ENCODE assay signal across 24 mouse cellular contexts in genomic region chr15:8616290-8616689, GRCm38 (mm10).
DNase-seq lines count a peak whose midpoint lies in the region; ATAC-seq and TF ChIP-seq lines count a peak whose summit lies in the region.
"Had no signal": no experiment of that assay in that cellular context is flagged by ENCODE, and none has a peak within 500 bp of the region (broad histone marks: within the 10 kb centered on the region; RNA-seq: fewer than 3 reads in every experiment).

No protein-coding gene starts in this region.

- peak; percentile 63 for DNase-seq in adrenal gland, postnatal 10 days
- DNase-seq in adrenal gland, adult 8-10 months, result no peak
- DNase-seq in embryonic facial prominence, embryonic 14.5 days (ENCODE audit: low spot score), result no peak
- DNase-seq in embryonic facial prominence, embryonic 10.5 days (ENCODE audit: low spot score), result no peak
- DNase-seq in CH12.LX (ENCODE audit: extremely low read depth), result peak; percentile 84
- DNase-seq: B cell, adult 2 months; cerebellum, adult 11 months; cerebellum, adult 2 months; cerebellum, adult 9-11 months; cerebellum, postnatal 25 days; forebrain, postnatal 0 days; gastrocnemius, adult 2 months; gastrocnemius, postnatal 14 days; heart, postnatal 14 days; kidney, adult 18-20 months had no signal

- H3K4me1 ChIP-seq in embryonic facial prominence, embryonic 14.5 days (ENCODE audit: control insufficient read depth, insufficient read depth, low read length), result peaks cover 5% of the 10 kb centered on the region
- H3K4me1 ChIP-seq in embryonic facial prominence, embryonic 10.5 days, result no peaks in the 10 kb centered on the region
- peaks cover 9 to 59% of the 10 kb centered on the region in 2 experiments for H3K4me1 ChIP-seq in CH12.LX (ENCODE audit: control insufficient read depth in 1 of 2, insufficient read depth in 2 of 2)
- H3K4me1 ChIP-seq: embryonic facial prominence, embryonic 13.5 days had no signal

- H3K9me3 ChIP-seq in embryonic facial prominence, embryonic 14.5 days (ENCODE audit: control insufficient read depth, low read length), result no peaks in the 10 kb centered on the region
- H3K9me3 ChIP-seq in embryonic facial prominence, embryonic 10.5 days, result no peaks in the 10 kb centered on the region
- H3K9me3 ChIP-seq in CH12.LX (replicated peaks; ENCODE audit: low read length), result no peaks in the 10 kb centered on the region
- H3K9me3 ChIP-seq: embryonic facial prominence, embryonic 13.5 days; heart, embryonic 13.5 days had no signal

- H3ac ChIP-seq in myocyte (ENCODE audit: control insufficient read depth, insufficient read length), result no peak overlapping the region

- dilution Hi-C loops in CH12.LX (cut with MboI; ENCODE audit: extremely low pct_ligation_motif_present, extremely low pct_unique_long_range_greater_than_20kb, low sequenced_read_pairs), result no loop called here

- no peak for TF ChIP-seq EP300 in CH12.LX (IDR thresholded peaks at IDR 0.05; ENCODE audit: low read length)

- no peak overlapping the region for H3K4me2 ChIP-seq in embryonic facial prominence, embryonic 14.5 days (ENCODE audit: low read depth, low read length)
- H3K4me2 ChIP-seq in CH12.LX (ENCODE audit: insufficient read depth, low read depth, poor library complexity, severe bottlenecking) (peak overlapping the region; percentile 80), myocyte (ENCODE audit: low read depth) (peak overlapping the region; percentile 14)
- H3K4me2 ChIP-seq: embryonic facial prominence, embryonic 13.5 days; hindbrain, embryonic 14.5 days had no signal

- in situ Hi-C loops in CH12.LX (cut with MboI; ENCODE audit: low pct_ligation_motif_present, low pct_unique_long_range_greater_than_20kb, low sequenced_read_pairs), result loop anchor here (10.0 to 25.0 kb wide), 3 partner anchors 171 to 504 kb away; partner anchors contain the start of genes Nipbl and Nup155

- TF ChIP-seq CTCF in CH12.LX (conservative IDR thresholded peaks at IDR 0.05 in 1 of 2, IDR thresholded peaks at IDR 0.05 in 1 of 2; ENCODE audit: low read depth in 2 of 2, low read length in 2 of 2), result no peak

- no peak overlapping the region for H3K27ac ChIP-seq in embryonic facial prominence, embryonic 14.5 days (replicated peaks; ENCODE audit: low read depth, low read length)
- H3K27ac ChIP-seq in embryonic facial prominence, embryonic 10.5 days (replicated peaks), result no peak overlapping the region
- peak overlapping the region; percentile 78 for H3K27ac ChIP-seq in CH12.LX (ENCODE audit: insufficient read depth, low read depth)
- H3K27ac ChIP-seq: embryonic facial prominence, embryonic 13.5 days; gastrocnemius, adult 2 months; hindbrain, embryonic 14.5 days; hindbrain, postnatal 0 days had no signal

- H3K79me2 ChIP-seq in CH12.LX (replicated peaks; ENCODE audit: control insufficient read depth, extremely low read depth, insufficient read depth, poor library complexity, severe bottlenecking) (no peaks in the 10 kb centered on the region), myocyte (ENCODE audit: control insufficient read depth, insufficient read depth) (no peaks in the 10 kb centered on the region)

- WGBS in embryonic facial prominence, embryonic 14.5 days, result 69% methylated on average over 12 of the region's 12 CpGs
- 82% methylated on average over 12 of the region's 12 CpGs for WGBS in embryonic facial prominence, embryonic 10.5 days

- no peaks in the 10 kb centered on the region for H3K27me3 ChIP-seq in embryonic facial prominence, embryonic 14.5 days (replicated peaks; ENCODE audit: control insufficient read depth, insufficient read depth, low read length)
- H3K27me3 ChIP-seq in embryonic facial prominence, embryonic 10.5 days (replicated peaks; ENCODE audit: low read depth, poor library complexity, severe bottlenecking), result no peaks in the 10 kb centered on the region
- no peaks in the 10 kb centered on the region for H3K27me3 ChIP-seq in CH12.LX (replicated peaks)
- peaks cover 5% of the 10 kb centered on the region for H3K27me3 ChIP-seq in myocyte (ENCODE audit: control insufficient read depth, insufficient read depth, insufficient read length)
- H3K27me3 ChIP-seq: embryonic facial prominence, embryonic 13.5 days; heart, embryonic 13.5 days had no signal

- no peaks in the 10 kb centered on the region for H3K36me3 ChIP-seq in embryonic facial prominence, embryonic 14.5 days (ENCODE audit: control insufficient read depth, insufficient read depth, low read length)
- no peaks in the 10 kb centered on the region for H3K36me3 ChIP-seq in embryonic facial prominence, embryonic 10.5 days (replicated peaks)
- no peaks in the 10 kb centered on the region for H3K36me3 ChIP-seq in CH12.LX (replicated peaks in 1 of 2; ENCODE audit: control insufficient read depth in 1 of 2, insufficient read depth in 1 of 2, low read length in 1 of 2)
- H3K36me3 ChIP-seq in myocyte (ENCODE audit: control insufficient read depth, insufficient read depth), result no peaks in the 10 kb centered on the region
- H3K36me3 ChIP-seq: embryonic facial prominence, embryonic 13.5 days; heart, embryonic 13.5 days had no signal

- TF ChIP-seq POLR2A in CH12.LX (IDR thresholded peaks at IDR 0.05; ENCODE audit: low read depth, low read length) (no peak; the same call in 1 of the 2 replicates), myocyte (IDR thresholded peaks at IDR 0.05; ENCODE audit: insufficient read length, low read depth) (no peak)

- 0 out of 2 replicates have a peak, but pooled peaks have one; percentile 34 for ATAC-seq in embryonic facial prominence, embryonic 14.5 days (ENCODE audit: low read depth)
- no peak for ATAC-seq in erythroblast, adult 5-6 weeks (replicated peaks; ENCODE audit: low FRiP score, poor library complexity, severe bottlenecking)
- ATAC-seq: forebrain, embryonic 14.5 days; forebrain, postnatal 0 days; hindbrain, postnatal 0 days; inflammation-experienced regulatory T-cells, adult 6 months; intestine, embryonic 16.5 days had no signal

- no peak for TF ChIP-seq RAD21 in CH12.LX (IDR thresholded peaks at IDR 0.05; ENCODE audit: low read depth, low read length)

- no peak overlapping the region for H3K4me3 ChIP-seq in embryonic facial prominence, embryonic 14.5 days (ENCODE audit: low read depth, low read length)
- H3K4me3 ChIP-seq in embryonic facial prominence, embryonic 10.5 days, result no peak overlapping the region
- H3K4me3 ChIP-seq in CH12.LX (replicated peaks in 1 of 3; ENCODE audit: low read depth in 2 of 3, low read length in 2 of 3, poor library complexity in 1 of 3) (peak overlapping the region; percentile 3 to 41 (median 7)), myocyte (no peak overlapping the region)
- H3K4me3 ChIP-seq: embryonic facial prominence, embryonic 13.5 days; heart, embryonic 13.5 days had no signal

- H3K9ac ChIP-seq in embryonic facial prominence, embryonic 14.5 days (ENCODE audit: low read depth, low read length), result no peak overlapping the region
- peak overlapping the region; percentile 71 for H3K9ac ChIP-seq in CH12.LX (ENCODE audit: insufficient read depth, low read depth)
- H3K9ac ChIP-seq: embryonic facial prominence, embryonic 13.5 days; forebrain, postnatal 0 days; heart, embryonic 13.5 days; hindbrain, embryonic 14.5 days had no signal

TF ChIP-seq in CH12.LX, 34 proteins besides CTCF, POLR2A, EP300 and RAD21 (continues in another document):
- TF ChIP-seq E2F4 (IDR thresholded peaks at IDR 0.05; ENCODE audit: insufficient replicate concordance, low read depth, low read length) (no peak), UBTF (IDR thresholded peaks at IDR 0.05; ENCODE audit: low read depth, low read length) (no peak), PAX5 (IDR thresholded peaks at IDR 0.05; ENCODE audit: low read length) (no peak), ZKSCAN1 (IDR thresholded peaks at IDR 0.05; ENCODE audit: borderline replicate concordance, low read depth, low read length) (no peak), NELFE (IDR thresholded peaks at IDR 0.05; ENCODE audit: low read depth, low read length) (0 out of 2 replicates have a peak, but pooled peaks have one; percentile 41), RCOR1 (conservative IDR thresholded peaks at IDR 0.05; ENCODE audit: low read depth, low read length) (no peak; the same call in 1 of the 2 replicates), BHLHE40 (IDR thresholded peaks at IDR 0.05; ENCODE audit: low read depth, low read length) (peak; percentile 60), JUND (conservative IDR thresholded peaks at IDR 0.05; ENCODE audit: low read depth, low read length) (no peak), USF1 (IDR thresholded peaks at IDR 0.05; ENCODE audit: low read depth, low read length) (no peak), GABPA (IDR thresholded peaks at IDR 0.05; ENCODE audit: insufficient replicate concordance, low read depth, low read length) (no peak), IRF4 (IDR thresholded peaks at IDR 0.05; ENCODE audit: low read depth, low read length) (peak; percentile 45; the same call in 1 of the 2 replicates), MEF2A (IDR thresholded peaks at IDR 0.05; ENCODE audit: borderline replicate concordance, low read depth, low read length) (peak; percentile 49), NRF1 (IDR thresholded peaks at IDR 0.05; ENCODE audit: low read depth, low read length) (no peak)

TF ChIP-seq in myocyte, 11 proteins besides CTCF, POLR2A, EP300 and RAD21:
- TF ChIP-seq TCF3 (IDR thresholded peaks at IDR 0.05; ENCODE audit: insufficient read length, low read depth) (no peak), REST (IDR thresholded peaks at IDR 0.05; ENCODE audit: insufficient read depth, insufficient read length) (no peak), CEBPB (IDR thresholded peaks at IDR 0.05; ENCODE audit: insufficient read depth, poor library complexity, severe bottlenecking) (no peak), MAX (IDR thresholded peaks at IDR 0.05; ENCODE audit: low read depth) (no peak), TCF12 (IDR thresholded peaks at IDR 0.05; ENCODE audit: insufficient read depth, poor library complexity, severe bottlenecking) (no peak)

Comparison
In these comparisons a context has a peak if more than half of its experiments do, and no peak if none do; other contexts are left out.
1. DNase-seq: peak in adrenal gland, postnatal 10 days (single experiment) and CH12.LX (single experiment); none in adrenal gland, adult 8-10 months (single experiment), embryonic facial prominence, embryonic 14.5 days (single experiment) and embryonic facial prominence, embryonic 10.5 days (single experiment).
2. H3K4me3 ChIP-seq: peak in CH12.LX (3 of 3); none in embryonic facial prominence, embryonic 14.5 days (single experiment), embryonic facial prominence, embryonic 10.5 days (single experiment) and myocyte (single experiment).